Mouse (Mus musculus) stomach, postnatal 0 days (tissue): ENCODE data around the gene Coro7. TPM values are rescaled to one million over a fixed set of nuclear protein-coding genes. Genes with fewer than 3 reads are reported as not detected.
"Not testable (repeated sequence)": the region's sequence is repeated elsewhere in the genome, so short reads cannot be mapped to it uniquely, and the experiment has no call there.

ENCODE experiments used
- ATAC-seq: fragments of 200-750 bp; cut with Nextera tagmentation; 2 replicates; pipeline ENCODE4 v1.8.0; 2017; ENCODE audit not compliant: low FRiP score, low TSS enrichment
- DNase-seq: peaks from one replicate; pipeline ENCODE4 v3.0.0-alpha.2; 2016; ENCODE audit warnings: low spot score
- H3K27ac ChIP-seq: fragments of 300-500 bp; sonication (generic); replicated peaks from 2 replicates; pipeline ENCODE4 v1.5.1; 2014; ENCODE audit warnings: mild to moderate bottlenecking, control low read depth
- H3K27me3 ChIP-seq: fragments of 300-500 bp; sonication (generic); 2 replicates; pipeline ENCODE4 v1.6.1; 2014; ENCODE audit warnings: low read length; ENCODE audit not compliant: control insufficient read depth, insufficient read depth
- H3K36me3 ChIP-seq: fragments of 300-500 bp; sonication (generic); 2 replicates; pipeline ENCODE4 v1.6.1; 2014; ENCODE audit warnings: low read length, mixed read lengths; ENCODE audit not compliant: control insufficient read depth, insufficient read depth
- H3K4me1 ChIP-seq: fragments of 300-500 bp; sonication (generic); replicated peaks from 2 replicates; pipeline ENCODE4 v1.6.1; 2014; ENCODE audit warnings: antibody characterized with exemption; ENCODE audit not compliant: control insufficient read depth, insufficient read depth
- H3K4me2 ChIP-seq: fragments of 300-500 bp; sonication (generic); replicated peaks from 2 replicates; pipeline ENCODE4 v1.6.1; 2014; ENCODE audit warnings: low read depth, mild to moderate bottlenecking, control low read depth, moderate library complexity
- H3K4me3 ChIP-seq: fragments of 300-500 bp; sonication (generic); 2 replicates; pipeline ENCODE4 v1.5.1; 2014; ENCODE audit warnings: low read depth, low read length, control low read depth
- H3K9ac ChIP-seq: fragments of 300-500 bp; sonication (generic); 2 replicates; pipeline ENCODE4 v1.6.1; 2014; ENCODE audit warnings: mild to moderate bottlenecking, low read length, control low read depth, mixed read lengths
- H3K9me3 ChIP-seq: fragments of 300-500 bp; sonication (generic); 2 replicates; pipeline ENCODE4 v1.6.1; 2016; ENCODE audit warnings: low read length; ENCODE audit not compliant: control insufficient read depth
- CTCF ChIP-seq: IDR thresholded peaks from 2 replicates; pipeline ENCODE4 v1.5.1; 2016; ENCODE audit warnings: antibody characterized with exemption, low read depth, mild to moderate bottlenecking, moderate library complexity
- EP300 ChIP-seq: optimal IDR thresholded peaks from 2 replicates; pipeline ENCODE3; 2016; ENCODE audit warnings: antibody characterized with exemption
- WGBS: fragments of 180-500 bp; shearing (Covaris S2); extraction: QIAGEN DNeasy Blood & Tissue Kit; methylation state at CpG from one replicate; pipeline ENCODE4 v1.1.7; 2014; 5-methylcytosine and 5-hydroxymethylcytosine counted together
- polyA plus RNA-seq: library from polyadenylated mRNA; unstranded; fragments of >200 nt; fragmentation: Nextera tagmentation; extraction: Ambion mirVana; gene quantifications from 2 replicates; pipeline ENCODE4 v1.2.1, GENCODE M21; 2015

Gene Coro7
- polyA plus RNA-seq, 1 experiment from 2014 or later = 8.1 TPM

DNA sequence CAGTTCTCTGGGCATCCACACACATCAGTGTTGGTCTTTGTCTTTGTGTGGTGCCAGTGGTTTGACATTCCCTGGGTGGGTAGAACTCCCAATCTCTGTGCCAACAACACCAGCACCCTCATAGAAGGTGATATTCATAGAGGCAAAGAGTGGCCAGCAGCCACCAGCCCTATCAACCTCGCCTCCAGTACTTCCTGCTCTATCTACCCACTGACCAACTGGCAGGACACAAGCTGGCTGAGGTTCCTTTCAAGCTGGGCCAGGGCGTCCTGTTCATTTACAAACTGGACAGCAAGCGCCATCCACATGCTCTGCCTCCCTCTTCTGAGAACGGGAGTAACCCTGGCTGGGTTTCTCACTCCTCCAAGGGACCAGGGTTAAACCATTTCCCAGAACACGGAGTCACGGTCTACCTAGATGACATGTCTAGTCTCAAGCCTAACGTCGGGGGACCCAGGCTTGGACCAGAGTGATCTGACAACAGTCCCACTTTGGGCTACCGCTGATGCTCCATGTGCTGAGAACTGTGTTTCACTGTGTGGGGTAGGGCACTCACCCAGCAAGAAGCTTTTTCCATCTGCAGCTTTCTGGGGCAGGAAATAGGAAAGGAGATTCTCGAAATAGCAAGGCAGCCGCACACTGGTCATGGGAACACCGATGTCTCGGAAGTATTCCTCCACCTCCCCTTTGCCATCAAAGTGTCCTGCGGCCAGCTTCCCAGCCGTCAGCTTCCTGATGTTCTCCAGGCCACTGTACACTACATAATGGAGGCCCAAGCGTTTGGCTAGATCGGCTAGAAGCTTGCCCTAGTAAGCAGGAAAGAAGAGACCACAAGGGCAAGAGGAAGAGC, 34.5 kb upstream of the Coro7 start:
- 86% methylated on average over 17 of the region's 17 CpGs for WGBS
- Histone ChIP-seq H3K9me3 (no peaks in the 10 kb centered on the region), H3K27ac (no peak overlapping the region), H3K4me2 (no peak overlapping the region), H3K27me3 (no peaks in the 10 kb centered on the region), H3K36me3 (peaks cover 11% of the 10 kb centered on the region), H3K4me3 (no peak overlapping the region), H3K4me1 (no peaks in the 10 kb centered on the region), H3K9ac (no peak overlapping the region)
- no peak for TF ChIP-seq CTCF
- no peak for TF ChIP-seq EP300
- DNase-seq (no peak), ATAC-seq (no peak)

DNA sequence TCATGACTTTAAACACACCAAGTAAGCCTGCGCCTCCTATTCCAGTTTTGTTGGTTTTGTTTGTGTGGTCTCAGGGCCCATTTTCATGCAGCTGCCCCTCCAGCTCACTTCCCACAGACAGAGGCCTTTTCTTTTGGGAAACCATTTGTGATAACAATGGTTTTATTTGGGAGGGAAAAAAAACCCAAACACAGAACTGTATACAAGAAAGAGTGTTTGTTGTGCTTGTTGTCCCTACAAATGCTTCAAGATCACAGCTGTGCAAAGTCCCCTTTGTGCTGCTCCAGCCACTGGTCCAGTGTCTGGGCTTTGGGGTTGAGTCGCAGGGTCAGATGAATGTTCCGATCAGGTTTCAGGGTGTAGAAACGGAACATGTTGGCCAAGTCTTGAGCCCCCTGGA, 31.6 kb upstream of the Coro7 start:
- peaks cover 24% of the 10 kb centered on the region for H3K36me3 ChIP-seq

DNA sequence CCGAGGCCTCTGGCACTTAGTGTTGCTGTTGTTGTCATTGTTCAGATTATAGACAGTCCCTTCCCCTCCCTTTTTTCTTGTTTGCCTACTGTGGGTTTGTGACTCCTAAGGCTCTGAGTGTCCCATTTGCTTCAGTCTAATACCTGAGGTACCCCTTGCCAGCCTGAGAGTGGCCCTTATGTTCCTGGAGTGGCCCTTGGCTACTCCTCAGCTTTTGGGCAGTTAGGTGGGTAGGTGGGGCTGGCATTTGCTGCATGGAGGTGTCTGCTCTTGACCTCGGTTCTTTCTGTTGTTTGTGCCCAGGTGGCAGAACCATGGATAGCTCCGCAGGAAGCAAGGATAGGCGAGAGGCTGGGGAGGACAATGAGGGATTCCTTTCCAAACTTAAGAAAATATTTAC, 26.0 kb upstream of the Coro7 start:
- H3K27me3 ChIP-seq = no peaks in the 10 kb centered on the region

More for the DNA sequence above, 31.6 kb upstream of the Coro7 start:
- 96% methylated on average over 4 of the region's 4 CpGs for WGBS
- Histone ChIP-seq H3K4me1 (no peaks in the 10 kb centered on the region), H3K27ac (no peak overlapping the region), H3K9ac (no peak overlapping the region), H3K9me3 (no peaks in the 10 kb centered on the region), H3K27me3 (no peaks in the 10 kb centered on the region), H3K4me2 (no peak overlapping the region), H3K4me3 (no peak overlapping the region)
- TF ChIP-seq EP300 (no peak), CTCF (no peak)
- no peak for DNase-seq
- no peak for ATAC-seq

GRCm38 (mm10) chr16:4702646-4703045, 23.1 kb upstream of the Coro7 start:
- no peaks in the 10 kb centered on the region for H3K27me3 ChIP-seq
- no peak overlapping the region for H3K9ac ChIP-seq
- DNase-seq (no peak), ATAC-seq (peak; percentile 54; the same call in 1 of the 2 replicates)
- 30% methylated on average over 1 of the region's 1 CpGs for WGBS
- H3K27ac ChIP-seq = no peak overlapping the region
- H3K4me2 ChIP-seq = no peak overlapping the region
- no peak overlapping the region for H3K4me3 ChIP-seq
- peaks cover 38% of the 10 kb centered on the region for H3K36me3 ChIP-seq
- H3K9me3 ChIP-seq = no peaks in the 10 kb centered on the region
- TF ChIP-seq EP300 (no peak), CTCF (no peak)
- H3K4me1 ChIP-seq = no peaks in the 10 kb centered on the region

More for the DNA sequence above, 26.0 kb upstream of the Coro7 start:
- no peaks in the 10 kb centered on the region for H3K9me3 ChIP-seq
- H3K4me3 ChIP-seq = no peak overlapping the region
- no peak for ATAC-seq
- WGBS = 48% methylated on average over 4 of the region's 4 CpGs
- H3K27ac ChIP-seq = no peak overlapping the region
- no peak overlapping the region for H3K4me2 ChIP-seq
- peaks cover 32% of the 10 kb centered on the region for H3K36me3 ChIP-seq
- TF ChIP-seq EP300 (no peak), CTCF (no peak)
- no peaks in the 10 kb centered on the region for H3K4me1 ChIP-seq
- no peak for DNase-seq
- no peak overlapping the region for H3K9ac ChIP-seq

DNA sequence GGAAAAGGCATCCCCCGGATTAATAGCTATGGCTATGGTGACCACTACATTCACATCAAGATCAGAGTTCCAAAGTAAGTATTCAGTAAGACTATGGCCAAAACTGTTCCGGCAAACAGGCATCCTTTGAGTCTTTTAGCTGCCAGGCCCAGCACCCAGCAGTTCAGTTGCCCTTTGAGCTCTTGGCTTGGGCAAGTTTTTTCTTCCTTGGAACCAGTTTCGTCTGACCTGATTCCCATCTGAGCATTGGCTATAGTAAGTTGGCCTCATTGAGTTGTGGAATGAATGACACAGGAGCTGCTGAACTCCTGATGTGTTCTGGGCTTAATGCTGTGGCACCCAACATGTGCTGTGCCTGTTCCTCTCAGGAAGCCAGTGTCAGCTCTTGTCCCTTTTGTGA, 21.6 kb upstream of the Coro7 start:
- TF ChIP-seq EP300 (no peak), CTCF (no peak)
- Histone ChIP-seq H3K27ac (no peak overlapping the region), H3K4me1 (no peaks in the 10 kb centered on the region), H3K9ac (no peak overlapping the region), H3K9me3 (no peaks in the 10 kb centered on the region), H3K4me2 (no peak overlapping the region), H3K4me3 (no peak overlapping the region), H3K27me3 (no peaks in the 10 kb centered on the region), H3K36me3 (peaks cover 29% of the 10 kb centered on the region)
- ATAC-seq (no peak), DNase-seq (no peak)
- 87% methylated on average over 3 of the region's 3 CpGs for WGBS

DNA sequence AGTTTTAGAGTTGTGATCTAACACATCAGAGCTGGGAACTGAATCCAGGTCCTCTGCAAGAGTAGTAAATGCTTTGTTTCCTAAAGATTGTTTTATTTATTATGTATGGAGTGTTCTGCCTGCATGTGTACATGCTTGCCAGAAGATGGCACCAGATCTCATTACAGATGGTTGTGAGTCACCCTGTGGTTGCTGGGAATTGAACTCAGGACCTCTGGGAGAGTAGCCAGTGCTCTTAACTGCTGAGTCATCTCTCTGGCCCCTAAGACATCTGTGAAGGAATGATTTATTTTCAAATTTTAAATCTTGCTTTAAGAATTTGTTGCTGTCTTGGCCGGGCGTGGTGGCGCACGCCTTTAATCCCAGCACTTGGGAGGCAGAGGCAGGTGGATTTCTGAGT, 9.8 kb upstream of the Coro7 start:
- not testable (repeated sequence) for DNase-seq, H3K4me3 ChIP-seq, H3K27me3 ChIP-seq, H3K4me1 ChIP-seq, H3K27ac ChIP-seq, ATAC-seq, H3K4me2 ChIP-seq, H3K9ac ChIP-seq, H3K9me3 ChIP-seq
- H3K36me3 ChIP-seq = peaks cover 12% of the 10 kb centered on the region; the same call in 1 of the 2 replicates
- WGBS = 99% methylated on average over 4 of the region's 4 CpGs
- peak; percentile 52 for TF ChIP-seq CTCF
